Mouse (Mus musculus) myocyte (in vitro differentiated cells): ENCODE measurements around the gene Atg2a. TPM values are rescaled to one million over a fixed set of nuclear protein-coding genes. Genes with fewer than 3 reads are reported as not detected.
A peak's percentile ranks its signal among the peaks of the same experiment; 100 is the strongest.

ENCODE experiments used
- H3K27me3 ChIP-seq: one replicate; pipeline ENCODE4 v1.6.1; 2011; ENCODE audit not compliant: control insufficient read depth, insufficient read depth, insufficient read length
- H3K36me3 ChIP-seq: one replicate; pipeline ENCODE4 v1.6.1; 2011; ENCODE audit not compliant: control insufficient read depth, insufficient read depth
- H3K4me2 ChIP-seq: one replicate; pipeline ENCODE4 v1.6.1; 2011; ENCODE audit warnings: low read depth, control low read depth
- H3K4me3 ChIP-seq: one replicate; pipeline ENCODE4 v1.5.1; 2011; ENCODE audit warnings: mild to moderate bottlenecking, control low read depth, moderate library complexity
- H3K79me2 ChIP-seq: one replicate; pipeline ENCODE4 v1.6.1; 2011; ENCODE audit not compliant: control insufficient read depth, insufficient read depth
- H3ac ChIP-seq: one replicate; pipeline ENCODE4 v1.6.1; 2011; ENCODE audit not compliant: control insufficient read depth, insufficient read length
- CEBPB ChIP-seq: IDR thresholded peaks from 2 replicates; pipeline ENCODE4 v1.6.1; 2011; ENCODE audit warnings: mild to moderate bottlenecking, moderate library complexity; ENCODE audit not compliant: poor library complexity, insufficient read depth, severe bottlenecking
- E2F4 ChIP-seq: IDR thresholded peaks from one replicate; pipeline ENCODE4 v1.6.1; 2011; ENCODE audit warnings: mild to moderate bottlenecking, control low read depth, moderate library complexity; ENCODE audit not compliant: insufficient read depth
- MAX ChIP-seq: IDR thresholded peaks from one replicate; pipeline ENCODE4 v1.6.1; 2011; ENCODE audit warnings: low read depth, mild to moderate bottlenecking, control low read depth
- MYOD1 ChIP-seq, 3 experiments: IDR thresholded peaks; one replicate each; pipeline ENCODE4 v1.6.1; 2011; ENCODE audit warnings: control low read depth in 2 of 3, low read depth in 2 of 3, mild to moderate bottlenecking in 2 of 3, moderate library complexity in 1 of 3; ENCODE audit not compliant: insufficient read length in 2 of 3, control insufficient read depth in 1 of 3
- MYOG ChIP-seq, 3 experiments: IDR thresholded peaks; one replicate each; pipeline ENCODE4 v1.6.1; 2011; ENCODE audit warnings: control low read depth in 2 of 3, low read depth in 2 of 3, mild to moderate bottlenecking in 2 of 3; ENCODE audit not compliant: insufficient read length in 2 of 3, control insufficient read depth in 1 of 3, insufficient read depth in 1 of 3
- POLR2A ChIP-seq: IDR thresholded peaks from one replicate; pipeline ENCODE4 v1.6.1; 2011; ENCODE audit warnings: low read depth, mild to moderate bottlenecking, control low read depth, moderate library complexity; ENCODE audit not compliant: insufficient read length
- POLR2AphosphoS2 ChIP-seq: IDR thresholded peaks from one replicate; pipeline ENCODE4 v1.6.1; 2011; ENCODE audit warnings: low read depth, control low read depth; ENCODE audit not compliant: insufficient read length
- REST ChIP-seq: IDR thresholded peaks from one replicate; pipeline ENCODE4 v1.6.1; 2011; ENCODE audit warnings: mild to moderate bottlenecking, control low read depth, moderate library complexity; ENCODE audit not compliant: insufficient read depth, insufficient read length
- SRF ChIP-seq: IDR thresholded peaks from one replicate; pipeline ENCODE4 v1.6.1; 2011; ENCODE audit warnings: low read depth; ENCODE audit not compliant: control insufficient read depth, insufficient read length
- TCF12 ChIP-seq: IDR thresholded peaks from one replicate; pipeline ENCODE4 v1.6.1; 2011; ENCODE audit warnings: mild to moderate bottlenecking, control low read depth; ENCODE audit not compliant: poor library complexity, insufficient read depth, severe bottlenecking
- TCF3 ChIP-seq: IDR thresholded peaks from one replicate; pipeline ENCODE4 v1.6.1; 2011; ENCODE audit warnings: low read depth, control low read depth; ENCODE audit not compliant: insufficient read length
- USF1 ChIP-seq: IDR thresholded peaks from one replicate; pipeline ENCODE4 v1.6.1; 2011; ENCODE audit warnings: low read depth, mild to moderate bottlenecking, control low read depth, moderate library complexity
- polyA plus RNA-seq: library from polyadenylated mRNA; unstranded; fragments of >200 nt; fragmentation: generic; extraction: Trizol; gene quantifications from one replicate; pipeline ENCODE4 v1.2.1, GENCODE M21; 2012; ENCODE audit warnings: missing spikeins

Gene Atg2a
- polyA plus RNA-seq, 1 experiment: 15.2 TPM

GRCm38 (mm10) chr19:6302114-6302513, 60.6 kb downstream of the Atg2a start:
- no peak overlapping the region for H3K4me3 ChIP-seq
- H3K79me2 ChIP-seq: no peaks in the 10 kb centered on the region
- no peak overlapping the region for H3ac ChIP-seq
- H3K36me3 ChIP-seq: peaks cover 16% of the 10 kb centered on the region
- no peaks in the 10 kb centered on the region for H3K27me3 ChIP-seq
- TF ChIP-seq E2F4: no peak
- peak; percentile 76 for TF ChIP-seq POLR2AphosphoS2
- no peak for TF ChIP-seq MAX
- peak overlapping the region; percentile 7 for H3K4me2 ChIP-seq

GRCm38 (mm10) chr19:6302522-6302921, 61.1 kb downstream of the Atg2a start:
- Histone ChIP-seq H3K36me3 (peaks cover 14% of the 10 kb centered on the region), H3K4me2 (peak overlapping the region; percentile 7), H3K27me3 (no peaks in the 10 kb centered on the region), H3ac (no peak overlapping the region), H3K79me2 (no peaks in the 10 kb centered on the region), H3K4me3 (no peak overlapping the region)
- TF ChIP-seq USF1: no peak
- no peak for TF ChIP-seq SRF
- peak; percentile 43; the same call in 1 of the 2 replicates for TF ChIP-seq CEBPB
- TF ChIP-seq MYOD1 (IDR thresholded peaks at IDR 0.05; ENCODE audit: control insufficient read depth in 1 of 3, insufficient read length in 2 of 3, low read depth in 2 of 3): peak in 1 of 3 experiments; percentile 18
- TF ChIP-seq POLR2A: peak; percentile 25
- peak; percentile 74 for TF ChIP-seq POLR2AphosphoS2
- TF ChIP-seq MYOG (IDR thresholded peaks at IDR 0.05; ENCODE audit: control insufficient read depth in 1 of 3, insufficient read depth in 1 of 3, insufficient read length in 2 of 3, low read depth in 2 of 3): peak in 1 of 3 experiments; percentile 23

- Histone ChIP-seq H3K4me3 (no peak overlapping the region), H3ac (no peak overlapping the region)
Observed at GRCm38 (mm10) chr19:6303831-6304230, 62.4 kb downstream of the Atg2a start.

GRCm38 (mm10) chr19:6304787-6305516, 63.5 kb downstream of the Atg2a start:
- no peaks in the 10 kb centered on the region for H3K27me3 ChIP-seq
- H3K36me3 ChIP-seq: peaks cover 4% of the 10 kb centered on the region
- TF ChIP-seq MYOG (IDR thresholded peaks at IDR 0.05; ENCODE audit: control insufficient read depth in 1 of 3, insufficient read depth in 1 of 3, insufficient read length in 2 of 3, low read depth in 2 of 3): no peak
- no peak for TF ChIP-seq USF1
- TF ChIP-seq MAX: no peak
- no peak overlapping the region for H3ac ChIP-seq
- H3K79me2 ChIP-seq: no peaks in the 10 kb centered on the region
- no peak overlapping the region for H3K4me3 ChIP-seq
- H3K4me2 ChIP-seq: no peak overlapping the region

More at GRCm38 (mm10) chr19:6303831-6304230, 62.4 kb downstream of the Atg2a start:
- H3K79me2 ChIP-seq: no peaks in the 10 kb centered on the region
- no peaks in the 10 kb centered on the region for H3K27me3 ChIP-seq
- peaks cover 10% of the 10 kb centered on the region for H3K36me3 ChIP-seq
- TF ChIP-seq POLR2AphosphoS2 (peak; percentile 20), MYOG (IDR thresholded peaks at IDR 0.05; ENCODE audit: control insufficient read depth in 1 of 3, insufficient read depth in 1 of 3, insufficient read length in 2 of 3, low read depth in 2 of 3) (no peak)
- no peak overlapping the region for H3K4me2 ChIP-seq

GRCm38 (mm10) chr19:6305517-6306115, 64.1 kb downstream of the Atg2a start:
- TF ChIP-seq CEBPB: no peak
- TF ChIP-seq USF1: no peak
- no peak for TF ChIP-seq E2F4
- H3K4me2 ChIP-seq: peak overlapping the region; percentile 57
- no peaks in the 10 kb centered on the region for H3K27me3 ChIP-seq
- peak overlapping the region; percentile 19 for H3K4me3 ChIP-seq
- H3K79me2 ChIP-seq: no peaks in the 10 kb centered on the region
- H3K36me3 ChIP-seq: no peaks in the 10 kb centered on the region
- no peak overlapping the region for H3ac ChIP-seq

GRCm38 (mm10) chr19:6306137-6306551, 64.7 kb downstream of the Atg2a start, which contains the start of gene Cdc42bpg:
Gene Cdc42bpg (plus strand): TSS chr19:6306456.
- no peaks in the 10 kb centered on the region for H3K27me3 ChIP-seq
- peak within 1 kb of the TSS; percentile 69 for H3K4me2 ChIP-seq
- peak within 1 kb of the TSS; percentile 15 for H3ac ChIP-seq
- no peaks in the 10 kb centered on the region for H3K79me2 ChIP-seq
- H3K36me3 ChIP-seq: no peaks in the 10 kb centered on the region
- TF ChIP-seq MYOD1 (IDR thresholded peaks at IDR 0.05; ENCODE audit: control insufficient read depth in 1 of 3, insufficient read length in 2 of 3, low read depth in 2 of 3) (no peak), MYOG (IDR thresholded peaks at IDR 0.05; ENCODE audit: control insufficient read depth in 1 of 3, insufficient read depth in 1 of 3, insufficient read length in 2 of 3, low read depth in 2 of 3) (no peak), TCF12 (no peak), POLR2A (no peak), MAX (no peak), REST (no peak), USF1 (no peak), CEBPB (no peak), SRF (no peak), POLR2AphosphoS2 (no peak), E2F4 (no peak), TCF3 (no peak)
- peak within 1 kb of the TSS; percentile 19 for H3K4me3 ChIP-seq
